Mouse (Mus musculus): ENCODE results near the gene Pias4. TPM values are rescaled to one million over a fixed set of nuclear protein-coding genes. Genes with fewer than 3 reads are reported as not detected.

Pias4 gene
- polyA plus RNA-seq, 1 experiment from 2014 or later: 52.8 TPM

- Histone ChIP-seq H3K9me3 (replicated peaks) (no peaks in the 10 kb centered on the region), H3K9ac (replicated peaks) (no peak overlapping the region), H3K4me2 (no peak overlapping the region), H3K36me3 (no peaks in the 10 kb centered on the region), H3K4me3 (replicated peaks) (no peak overlapping the region), H3K27ac (replicated peaks) (no peak overlapping the region), H3K4me1 (peaks cover 8% of the 10 kb centered on the region), H3K27me3 (replicated peaks) (peaks cover 30% of the 10 kb centered on the region)
- 89% methylated on average over 6 of the region's 6 CpGs for WGBS
- ATAC-seq (ENCODE audit: low FRiP score): no peak
These were observed 31.3 kb upstream of the Pias4 start for GRCm38 (mm10) chr10:81198990-81199389.

- no peak overlapping the region for H3K4me2 ChIP-seq
- no peaks in the 10 kb centered on the region for H3K9me3 ChIP-seq (replicated peaks)
- H3K36me3 ChIP-seq: no peaks in the 10 kb centered on the region
- ATAC-seq (ENCODE audit: low FRiP score): no peak
- H3K4me1 ChIP-seq: peaks cover 14% of the 10 kb centered on the region
- no peak overlapping the region for H3K27ac ChIP-seq (replicated peaks)
- H3K4me3 ChIP-seq (replicated peaks): no peak overlapping the region
- WGBS: 1% methylated on average over 9 of the region's 9 CpGs
- no peak overlapping the region for H3K9ac ChIP-seq (replicated peaks)
- H3K27me3 ChIP-seq (replicated peaks): peaks cover 30% of the 10 kb centered on the region
These were observed 30.5 kb upstream of the Pias4 start for GRCm38 (mm10) chr10:81198230-81198629.

GRCm38 (mm10) chr10:81197305-81197704, 29.6 kb upstream of the Pias4 start:
- no peak overlapping the region for H3K4me2 ChIP-seq
- 62% methylated on average over 6 of the region's 6 CpGs for WGBS
- peaks cover 19% of the 10 kb centered on the region for H3K4me1 ChIP-seq
- H3K4me3 ChIP-seq (replicated peaks): no peak overlapping the region
- H3K9ac ChIP-seq (replicated peaks): no peak overlapping the region
- ATAC-seq (ENCODE audit: low FRiP score): no peak
- no peaks in the 10 kb centered on the region for H3K9me3 ChIP-seq (replicated peaks)
- peaks cover 30% of the 10 kb centered on the region for H3K27me3 ChIP-seq (replicated peaks)
- no peaks in the 10 kb centered on the region for H3K36me3 ChIP-seq
- no peak overlapping the region for H3K27ac ChIP-seq (replicated peaks)

GRCm38 (mm10) chr10:81196470-81197065, 28.8 kb upstream of the Pias4 start:
- ATAC-seq (ENCODE audit: low FRiP score): no peak
- Histone ChIP-seq H3K27me3 (replicated peaks) (peaks cover 30% of the 10 kb centered on the region), H3K4me2 (no peak overlapping the region), H3K9ac (replicated peaks) (no peak overlapping the region), H3K36me3 (no peaks in the 10 kb centered on the region), H3K9me3 (replicated peaks) (no peaks in the 10 kb centered on the region), H3K27ac (replicated peaks) (no peak overlapping the region), H3K4me1 (peaks cover 25% of the 10 kb centered on the region), H3K4me3 (replicated peaks) (no peak overlapping the region)
- 65% methylated on average over 11 of the region's 11 CpGs for WGBS

GRCm38 (mm10) chr10:81195300-81195699, 27.6 kb upstream of the Pias4 start:
- no peak for ATAC-seq (ENCODE audit: low FRiP score)
- peaks cover 30% of the 10 kb centered on the region for H3K27me3 ChIP-seq (replicated peaks)
- no peaks in the 10 kb centered on the region for H3K9me3 ChIP-seq (replicated peaks)
- peaks cover 10% of the 10 kb centered on the region for H3K36me3 ChIP-seq
- H3K4me3 ChIP-seq (replicated peaks): no peak overlapping the region
- peaks cover 36% of the 10 kb centered on the region for H3K4me1 ChIP-seq
- 63% methylated on average over 4 of the region's 4 CpGs for WGBS
- no peak overlapping the region for H3K9ac ChIP-seq (replicated peaks)
- H3K4me2 ChIP-seq: no peak overlapping the region
- H3K27ac ChIP-seq (replicated peaks): no peak overlapping the region

GRCm38 (mm10) chr10:81193991-81194774, 26.5 kb upstream of the Pias4 start:
- no peak overlapping the region; the same call in 1 of the 2 replicates for H3K9ac ChIP-seq (replicated peaks)
- H3K4me3 ChIP-seq (replicated peaks): no peak overlapping the region
- H3K27ac ChIP-seq (replicated peaks): no peak overlapping the region
- no peak for ATAC-seq (ENCODE audit: low FRiP score)
- peaks cover 36% of the 10 kb centered on the region for H3K4me1 ChIP-seq
- H3K9me3 ChIP-seq (replicated peaks): no peaks in the 10 kb centered on the region
- peak overlapping the region; percentile 23 for H3K4me2 ChIP-seq
- H3K36me3 ChIP-seq: peaks cover 17% of the 10 kb centered on the region
- H3K27me3 ChIP-seq (replicated peaks): peaks cover 30% of the 10 kb centered on the region
- 12% methylated on average over 37 of the region's 37 CpGs for WGBS

- H3K4me1 ChIP-seq: peaks cover 36% of the 10 kb centered on the region
- 3% methylated on average over 19 of the region's 19 CpGs for WGBS
These were observed 25.3 kb upstream of the Pias4 start for GRCm38 (mm10) chr10:81192968-81193501.

GRCm38 (mm10) chr10:81192270-81192967, 24.7 kb upstream of the Pias4 start:
- Histone ChIP-seq H3K4me3 (replicated peaks) (peak overlapping the region; percentile 56), H3K27ac (replicated peaks) (peak overlapping the region; percentile 98), H3K27me3 (replicated peaks) (peaks cover 29% of the 10 kb centered on the region), H3K9me3 (replicated peaks) (no peaks in the 10 kb centered on the region), H3K4me2 (peak overlapping the region; percentile 95), H3K36me3 (peaks cover 24% of the 10 kb centered on the region), H3K4me1 (peaks cover 36% of the 10 kb centered on the region), H3K9ac (replicated peaks) (peak overlapping the region; percentile 73)
- ATAC-seq (ENCODE audit: low FRiP score): peak; percentile 91
- WGBS: 1% methylated on average over 93 of the region's 93 CpGs

More at GRCm38 (mm10) chr10:81192968-81193501, 25.3 kb upstream of the Pias4 start:
- no peaks in the 10 kb centered on the region for H3K9me3 ChIP-seq (replicated peaks)
- peak; percentile 62 for ATAC-seq (ENCODE audit: low FRiP score)
- H3K4me2 ChIP-seq: peak overlapping the region; percentile 95
- peaks cover 30% of the 10 kb centered on the region for H3K27me3 ChIP-seq (replicated peaks)
- peak overlapping the region; percentile 56 for H3K4me3 ChIP-seq (replicated peaks)
- H3K36me3 ChIP-seq: peaks cover 22% of the 10 kb centered on the region
- H3K9ac ChIP-seq (replicated peaks): peak overlapping the region; percentile 73
- H3K27ac ChIP-seq (replicated peaks): peak overlapping the region; percentile 98

- H3K27me3 ChIP-seq (replicated peaks): peaks cover 19% of the 10 kb centered on the region
- H3K36me3 ChIP-seq: peaks cover 34% of the 10 kb centered on the region
- peak overlapping the region; percentile 98 for H3K27ac ChIP-seq (replicated peaks)
- 88% methylated on average over 18 of the region's 18 CpGs for WGBS
- no peaks in the 10 kb centered on the region for H3K9me3 ChIP-seq (replicated peaks)
- peak overlapping the region; percentile 95 for H3K4me2 ChIP-seq
- peak overlapping the region; percentile 56; the same call in 1 of the 2 replicates for H3K4me3 ChIP-seq (replicated peaks)
- peaks cover 36% of the 10 kb centered on the region for H3K4me1 ChIP-seq
- no peak overlapping the region for H3K9ac ChIP-seq (replicated peaks)
- no peak for ATAC-seq (ENCODE audit: low FRiP score)
These were observed 23.7 kb upstream of the Pias4 start for GRCm38 (mm10) chr10:81191342-81191982.

GRCm38 (mm10) chr10:81190912-81191321, 23.2 kb upstream of the Pias4 start:
- 69% methylated on average over 6 of the region's 6 CpGs for whole genome bisulfite sequencing

More at GRCm38 (mm10) chr10:81190912-81191321, 23.2 kb upstream of the Pias4 start:
- peak overlapping the region; percentile 98 for H3K27ac ChIP-seq (replicated peaks)
- peaks cover 36% of the 10 kb centered on the region for H3K36me3 ChIP-seq
- ATAC-seq (ENCODE audit: low FRiP score): no peak
- H3K9me3 ChIP-seq (replicated peaks): no peaks in the 10 kb centered on the region
- no peak overlapping the region for H3K4me2 ChIP-seq
- H3K27me3 ChIP-seq (replicated peaks): peaks cover 14% of the 10 kb centered on the region
- H3K4me3 ChIP-seq (replicated peaks): no peak overlapping the region
- peaks cover 36% of the 10 kb centered on the region for H3K4me1 ChIP-seq
- H3K9ac ChIP-seq (replicated peaks): no peak overlapping the region; the same call in 1 of the 2 replicates
